Mouse (Mus musculus): ENCODE data around the gene L1cam.

DNA sequence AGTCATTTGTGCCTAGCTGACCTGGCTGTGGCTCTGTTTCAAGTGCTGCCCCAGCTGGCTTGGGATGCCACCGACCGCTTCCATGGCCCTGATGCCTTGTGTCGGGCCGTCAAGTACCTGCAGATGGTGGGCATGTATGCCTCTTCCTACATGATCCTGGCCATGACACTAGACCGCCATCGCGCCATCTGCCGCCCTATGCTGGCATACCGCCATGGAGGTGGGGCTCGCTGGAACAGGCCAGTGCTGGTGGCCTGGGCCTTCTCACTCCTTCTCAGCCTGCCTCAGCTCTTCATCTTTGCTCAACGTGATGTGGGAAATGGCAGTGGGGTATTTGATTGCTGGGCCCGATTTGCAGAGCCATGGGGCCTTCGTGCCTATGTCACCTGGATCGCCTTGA, 3.1 kb downstream of the L1cam start:
- TF ChIP-seq POLR2A (IDR thresholded peaks at IDR 0.05; ENCODE audit: insufficient read depth, low read depth, low read length) (no peak), CTCF (IDR thresholded peaks at IDR 0.05) (no peak), EP300 (IDR thresholded peaks at IDR 0.05; ENCODE audit: insufficient read depth, low read depth, low read length) (no peak)
